Mouse (Mus musculus) erythroblast, embryonic 14.5 days (primary cell): ENCODE measurements around the gene Lrch1.

Experiments
- GATA1 ChIP-seq: IDR thresholded peaks from 2 replicates; pipeline ENCODE4 v1.6.1; 2012; ENCODE audit warnings: low read length, inconsistent platforms, mixed read lengths
- TAL1 ChIP-seq: IDR thresholded peaks from 3 replicates; pipeline ENCODE4 v1.6.1; 2012; ENCODE audit warnings: low read length, inconsistent platforms, mixed read lengths

GRCm38 (mm10) chr14:74886453-74886852, 61.2 kb downstream of the Lrch1 start:
- TF ChIP-seq TAL1, result no peak
- TF ChIP-seq GATA1, result no peak
